Mouse (Mus musculus): ENCODE measurements around the gene Gcnt7. TPM values are rescaled to one million over a fixed set of nuclear protein-coding genes. Genes with fewer than 3 reads are reported as not detected.

Gene Gcnt7
- polyA plus RNA-seq, 1 experiment from 2014 or later = 0.50 TPM

DNA sequence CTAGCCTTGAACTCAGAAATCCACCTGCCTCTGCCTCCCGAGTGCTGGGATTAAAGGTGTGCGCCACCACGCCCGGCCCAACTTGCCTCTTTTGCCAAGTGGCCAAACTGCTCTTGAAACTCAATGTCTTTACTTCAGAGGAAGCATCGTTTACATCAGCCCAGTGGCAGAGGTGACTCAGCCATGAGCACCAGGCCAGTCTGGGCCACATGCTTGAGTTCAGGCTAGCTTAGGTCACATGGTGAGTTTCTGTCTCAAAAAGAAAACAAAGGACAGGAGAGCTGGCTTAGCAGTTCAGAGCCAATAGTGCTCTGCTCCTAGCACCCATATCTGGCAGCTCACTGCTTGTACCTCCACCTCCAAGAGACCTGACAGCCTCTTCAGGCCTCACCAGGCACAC, 8.8 kb upstream of the Gcnt7 start:
- Histone ChIP-seq H3K36me3 (ENCODE audit: insufficient read depth, low read length) (peaks cover 30% of the 10 kb centered on the region), H3K9me3 (replicated peaks; ENCODE audit: low read length) (no peaks in the 10 kb centered on the region), H3K9ac (ENCODE audit: low read depth, low read length) (no peak overlapping the region), H3K4me3 (replicated peaks; ENCODE audit: low read depth, low read length) (no peak overlapping the region), H3K27ac (no peak overlapping the region), H3K27me3 (ENCODE audit: insufficient read depth, low read length) (no peaks in the 10 kb centered on the region), H3K4me2 (ENCODE audit: low read length) (no peak overlapping the region), H3K4me1 (replicated peaks; ENCODE audit: insufficient read depth, low read length) (no peaks in the 10 kb centered on the region)
- ATAC-seq (replicated peaks; ENCODE audit: low FRiP score, low read depth) = no peak
- DNase-seq (ENCODE audit: low spot score) = no peak
- WGBS = 96% methylated on average over 5 of the region's 5 CpGs
- no peak for TF ChIP-seq CTCF (IDR thresholded peaks at IDR 0.05; ENCODE audit: low read depth)

DNA sequence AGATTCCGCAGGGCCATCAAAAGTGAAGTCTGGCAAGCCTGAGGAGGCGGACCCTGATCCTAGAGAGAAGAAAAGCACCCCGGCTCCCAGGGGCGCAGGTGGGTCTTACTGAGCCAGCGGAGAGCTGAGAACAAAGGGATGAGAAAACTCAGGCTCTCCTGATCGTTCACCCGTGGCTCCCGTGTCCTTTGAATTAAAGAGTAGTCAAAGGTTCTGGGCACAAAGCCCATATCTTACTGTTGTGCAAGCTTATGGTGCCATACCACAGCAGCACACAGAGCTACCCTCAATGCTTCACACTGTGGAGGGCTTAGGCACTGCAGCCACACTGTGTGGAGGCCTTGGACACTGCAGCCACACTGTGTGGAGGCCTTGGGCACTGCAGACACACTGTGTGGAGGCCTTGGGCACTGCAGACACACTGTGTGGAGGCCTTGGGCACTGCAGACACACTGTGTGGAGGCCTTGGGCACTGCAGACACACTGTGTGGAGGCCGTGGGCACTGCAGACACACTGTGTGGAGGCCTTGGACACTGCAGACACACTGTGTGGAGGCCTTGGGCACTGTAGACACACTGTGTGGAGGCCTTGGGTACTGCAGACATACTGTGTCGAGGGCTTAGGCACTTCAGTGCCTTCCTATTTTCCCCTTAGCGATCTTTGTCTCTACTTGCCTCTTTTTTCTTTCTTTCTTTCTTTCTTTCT, 8.2 kb upstream of the Gcnt7 start:
- ATAC-seq (replicated peaks; ENCODE audit: low FRiP score, low read depth) (no peak), DNase-seq (ENCODE audit: low spot score) (no peak)
- Histone ChIP-seq H3K4me2 (ENCODE audit: low read length) (no peak overlapping the region), H3K4me3 (replicated peaks; ENCODE audit: low read depth, low read length) (no peak overlapping the region), H3K27ac (no peak overlapping the region), H3K9ac (ENCODE audit: low read depth, low read length) (no peak overlapping the region), H3K27me3 (ENCODE audit: insufficient read depth, low read length) (no peaks in the 10 kb centered on the region), H3K9me3 (replicated peaks; ENCODE audit: low read length) (no peaks in the 10 kb centered on the region), H3K4me1 (replicated peaks; ENCODE audit: insufficient read depth, low read length) (no peaks in the 10 kb centered on the region), H3K36me3 (ENCODE audit: insufficient read depth, low read length) (peaks cover 32% of the 10 kb centered on the region)
- no peak for TF ChIP-seq CTCF (IDR thresholded peaks at IDR 0.05; ENCODE audit: low read depth)
- 91% methylated on average over 11 of the region's 11 CpGs for WGBS

GRCm38 (mm10) chr2:172462813-172463212, 4.4 kb upstream of the Gcnt7 start:
- Histone ChIP-seq H3K27ac (no peak overlapping the region), H3K27me3 (ENCODE audit: insufficient read depth, low read length) (no peaks in the 10 kb centered on the region), H3K36me3 (ENCODE audit: insufficient read depth, low read length) (peaks cover 25% of the 10 kb centered on the region), H3K4me2 (ENCODE audit: low read length) (no peak overlapping the region), H3K4me1 (replicated peaks; ENCODE audit: insufficient read depth, low read length) (no peaks in the 10 kb centered on the region), H3K4me3 (replicated peaks; ENCODE audit: low read depth, low read length) (no peak overlapping the region), H3K9me3 (replicated peaks; ENCODE audit: low read length) (no peaks in the 10 kb centered on the region), H3K9ac (ENCODE audit: low read depth, low read length) (no peak overlapping the region)
- DNase-seq (ENCODE audit: low spot score) = no peak
- ATAC-seq (replicated peaks; ENCODE audit: low FRiP score, low read depth) = no peak
- TF ChIP-seq CTCF (IDR thresholded peaks at IDR 0.05; ENCODE audit: low read depth) = no peak
- 88% methylated on average over 4 of the region's 4 CpGs for WGBS

DNA sequence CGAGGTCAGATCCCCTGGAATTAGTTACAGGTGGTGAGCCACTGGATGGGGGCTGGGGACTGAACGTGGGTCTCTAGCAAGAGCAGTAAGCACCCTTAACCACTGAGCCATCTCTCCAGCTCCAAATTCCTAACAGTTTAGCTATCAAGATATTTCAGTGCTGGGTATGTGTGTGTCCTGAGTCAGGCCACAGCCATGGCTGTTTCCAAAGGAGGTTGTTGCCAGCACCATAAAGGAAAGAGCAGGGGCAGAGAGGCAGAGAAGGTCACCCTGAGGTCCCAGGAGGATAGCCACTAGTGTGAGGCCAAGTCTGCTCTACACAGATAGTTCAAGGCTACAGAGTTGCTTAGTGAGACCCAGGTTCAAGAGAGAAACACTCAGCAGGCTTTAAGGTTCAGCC, 2.3 kb upstream of the Gcnt7 start:
- no peaks in the 10 kb centered on the region for H3K9me3 ChIP-seq (replicated peaks; ENCODE audit: low read length)
- H3K27ac ChIP-seq = no peak overlapping the region
- ATAC-seq (replicated peaks; ENCODE audit: low FRiP score, low read depth) = no peak
- no peak overlapping the region for H3K4me2 ChIP-seq (ENCODE audit: low read length)
- no peak for DNase-seq (ENCODE audit: low spot score)
- peaks cover 22% of the 10 kb centered on the region for H3K36me3 ChIP-seq (ENCODE audit: insufficient read depth, low read length)
- H3K9ac ChIP-seq (ENCODE audit: low read depth, low read length) = no peak overlapping the region
- no peak for TF ChIP-seq CTCF (IDR thresholded peaks at IDR 0.05; ENCODE audit: low read depth)
- no peaks in the 10 kb centered on the region for H3K4me1 ChIP-seq (replicated peaks; ENCODE audit: insufficient read depth, low read length)
- H3K4me3 ChIP-seq (replicated peaks; ENCODE audit: low read depth, low read length) = no peak overlapping the region
- 76% methylated on average over 2 of the region's 2 CpGs for WGBS
- no peaks in the 10 kb centered on the region for H3K27me3 ChIP-seq (ENCODE audit: insufficient read depth, low read length)

DNA sequence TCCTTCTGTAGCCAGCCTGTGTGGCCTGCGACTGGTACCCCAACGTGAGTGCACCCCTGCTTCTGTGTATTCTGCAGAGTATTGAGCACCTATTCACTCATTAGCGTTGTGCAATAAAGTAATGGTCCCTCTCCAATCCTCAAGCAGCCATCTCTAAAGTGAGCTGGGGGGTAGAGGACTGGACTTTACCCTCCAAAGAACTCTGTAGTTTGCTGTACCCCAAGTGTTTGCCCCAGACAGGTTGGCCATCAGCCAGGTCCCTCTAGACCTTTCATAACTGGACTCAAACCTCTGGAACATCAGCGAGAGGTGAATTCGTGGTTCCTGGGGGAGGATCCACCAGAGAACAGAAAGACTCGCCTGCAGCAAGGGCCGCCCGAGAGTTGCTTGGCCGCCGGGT, 5.9 kb downstream of the Gcnt7 start:
- Histone ChIP-seq H3K4me2 (ENCODE audit: low read length) (no peak overlapping the region), H3K9ac (ENCODE audit: low read depth, low read length) (no peak overlapping the region), H3K9me3 (replicated peaks; ENCODE audit: low read length) (no peaks in the 10 kb centered on the region), H3K36me3 (ENCODE audit: insufficient read depth, low read length) (peaks cover 62% of the 10 kb centered on the region), H3K4me1 (replicated peaks; ENCODE audit: insufficient read depth, low read length) (no peaks in the 10 kb centered on the region), H3K27ac (no peak overlapping the region), H3K27me3 (ENCODE audit: insufficient read depth, low read length) (no peaks in the 10 kb centered on the region), H3K4me3 (replicated peaks; ENCODE audit: low read depth, low read length) (no peak overlapping the region)
- no peak for TF ChIP-seq CTCF (IDR thresholded peaks at IDR 0.05; ENCODE audit: low read depth)
- WGBS = 95% methylated on average over 10 of the region's 10 CpGs
- no peak for ATAC-seq (replicated peaks; ENCODE audit: low FRiP score, low read depth)
- DNase-seq (ENCODE audit: low spot score) = no peak

DNA sequence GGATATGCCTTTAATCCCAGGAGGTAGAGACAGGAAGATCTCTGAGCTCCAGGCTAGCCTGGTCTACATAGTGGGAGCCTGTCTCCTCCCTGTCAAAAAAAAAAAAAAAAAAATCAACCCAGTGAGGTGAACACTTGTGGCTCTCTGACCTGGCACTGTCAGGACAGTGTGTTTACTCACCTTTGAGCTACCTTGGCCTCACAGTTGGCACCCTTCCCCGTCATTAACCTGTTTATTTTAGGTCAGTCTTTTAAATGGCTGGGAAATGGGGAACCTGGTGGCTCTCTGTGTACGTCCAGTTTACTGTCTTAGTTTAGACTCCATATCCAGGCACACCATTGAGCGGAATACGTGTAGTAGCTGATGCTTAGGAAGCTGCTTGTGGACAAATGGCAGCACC, 6.4 kb downstream of the Gcnt7 start:
- 92% methylated on average over 4 of the region's 4 CpGs for WGBS
- no peaks in the 10 kb centered on the region for H3K4me1 ChIP-seq (replicated peaks; ENCODE audit: insufficient read depth, low read length)
- ATAC-seq (replicated peaks; ENCODE audit: low FRiP score, low read depth) (no peak), DNase-seq (ENCODE audit: low spot score) (no peak)
- TF ChIP-seq CTCF (IDR thresholded peaks at IDR 0.05; ENCODE audit: low read depth) = no peak
- no peaks in the 10 kb centered on the region for H3K9me3 ChIP-seq (replicated peaks; ENCODE audit: low read length)
- no peaks in the 10 kb centered on the region for H3K27me3 ChIP-seq (ENCODE audit: insufficient read depth, low read length)
- H3K4me3 ChIP-seq (replicated peaks; ENCODE audit: low read depth, low read length) = no peak overlapping the region
- peaks cover 63% of the 10 kb centered on the region for H3K36me3 ChIP-seq (ENCODE audit: insufficient read depth, low read length)
- no peak overlapping the region for H3K9ac ChIP-seq (ENCODE audit: low read depth, low read length)
- no peak overlapping the region for H3K4me2 ChIP-seq (ENCODE audit: low read length)
- H3K27ac ChIP-seq = no peak overlapping the region

- H3K9me3 ChIP-seq (replicated peaks; ENCODE audit: low read length) = no peaks in the 10 kb centered on the region
- H3K27me3 ChIP-seq (ENCODE audit: insufficient read depth, low read length) = no peaks in the 10 kb centered on the region
- no peak for TF ChIP-seq CTCF (IDR thresholded peaks at IDR 0.05; ENCODE audit: low read depth)
- no peak overlapping the region for H3K27ac ChIP-seq
- peaks cover 67% of the 10 kb centered on the region for H3K36me3 ChIP-seq (ENCODE audit: insufficient read depth, low read length)
- no peak overlapping the region for H3K4me2 ChIP-seq (ENCODE audit: low read length)
- no peak overlapping the region for H3K9ac ChIP-seq (ENCODE audit: low read depth, low read length)
- no peak overlapping the region for H3K4me3 ChIP-seq (replicated peaks; ENCODE audit: low read depth, low read length)
- 86% methylated on average over 6 of the region's 6 CpGs for WGBS
- ATAC-seq (replicated peaks; ENCODE audit: low FRiP score, low read depth) = no peak
- H3K4me1 ChIP-seq (replicated peaks; ENCODE audit: insufficient read depth, low read length) = no peaks in the 10 kb centered on the region
- DNase-seq (ENCODE audit: low spot score) = no peak
These were observed 7.8 kb downstream of the Gcnt7 start for GRCm38 (mm10) chr2:172450640-172451039.
